Mouse (Mus musculus): ENCODE measurements around the gene 2010111I01Rik. TPM values are rescaled to one million over a fixed set of nuclear protein-coding genes. Genes with fewer than 3 reads are reported as not detected.

2010111I01Rik gene
- polyA plus RNA-seq, 1 experiment from 2014 or later, result 27.7 TPM

DNA sequence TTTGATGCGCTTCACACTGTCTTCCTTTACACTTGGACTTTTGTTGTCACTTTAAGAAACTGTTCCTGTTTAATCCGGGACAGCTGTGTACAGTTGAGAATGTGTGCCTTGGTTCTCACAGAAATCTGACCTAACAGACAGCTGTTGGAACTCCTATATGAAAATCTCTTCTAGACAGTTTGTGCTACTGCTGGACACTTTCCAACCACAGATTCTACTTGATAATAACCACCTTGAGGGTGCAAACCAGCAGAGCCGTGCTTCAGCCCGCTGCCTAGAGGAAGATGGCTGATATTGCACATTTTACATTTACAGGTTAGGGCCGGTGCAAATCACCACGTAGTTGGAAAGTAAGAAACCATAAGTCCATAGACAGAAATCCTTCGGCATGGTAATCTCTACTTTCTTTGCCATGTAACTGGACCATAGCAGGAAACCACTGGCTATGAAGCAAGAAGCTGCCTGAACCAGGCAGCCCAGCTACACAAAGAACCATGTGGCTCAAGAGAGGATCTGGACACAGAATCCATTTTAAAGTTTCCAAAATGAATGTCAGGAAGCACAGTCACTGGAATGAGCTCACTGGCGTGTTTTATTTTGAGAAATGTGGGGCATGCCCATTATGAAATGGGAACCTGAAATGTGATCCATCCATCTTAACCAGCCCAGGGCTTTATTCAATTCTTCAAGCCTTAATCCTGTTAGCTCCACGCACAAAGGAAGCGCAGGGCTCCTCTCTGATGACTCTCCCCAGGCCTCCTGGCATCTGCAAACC lies 148.1 kb downstream of the 2010111I01Rik start:
- no peaks in the 10 kb centered on the region for H3K9me3 ChIP-seq
- H3K27me3 ChIP-seq, result no peaks in the 10 kb centered on the region
- no peak for ATAC-seq (ENCODE audit: low FRiP score, low read depth)
- peaks cover 17% of the 10 kb centered on the region for H3K4me1 ChIP-seq (replicated peaks)
- no peak overlapping the region for H3K4me3 ChIP-seq
- no peak overlapping the region for H3K9ac ChIP-seq
- WGBS, result 58% methylated on average over 10 of the region's 10 CpGs
- H3K27ac ChIP-seq (replicated peaks), result peak overlapping the region; percentile 57
- no peaks in the 10 kb centered on the region for H3K36me3 ChIP-seq
- no peak overlapping the region for H3K4me2 ChIP-seq

DNA sequence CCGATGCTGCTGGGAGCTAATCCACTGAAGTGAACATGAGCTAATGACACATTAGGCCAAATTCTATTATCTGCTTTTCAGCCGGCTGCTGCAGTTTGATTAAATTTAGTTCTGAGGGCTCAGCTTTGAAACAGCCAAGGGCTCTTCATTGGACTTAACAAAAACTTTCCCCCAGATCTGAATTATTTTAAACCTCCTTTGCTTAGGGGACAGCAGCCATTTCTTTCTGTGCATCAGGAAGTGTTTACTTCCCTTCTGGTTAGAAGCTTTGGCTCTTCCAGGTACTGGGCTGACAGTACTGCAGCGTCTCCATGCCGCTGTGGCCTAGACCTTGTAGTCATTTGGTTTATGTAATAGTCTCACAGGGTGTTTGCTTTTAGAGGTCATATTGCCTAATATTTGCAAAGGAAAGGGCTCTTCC lies 149.2 kb downstream of the 2010111I01Rik start:
- H3K36me3 ChIP-seq, result no peaks in the 10 kb centered on the region
- WGBS, result 61% methylated on average over 4 of the region's 4 CpGs

DNA sequence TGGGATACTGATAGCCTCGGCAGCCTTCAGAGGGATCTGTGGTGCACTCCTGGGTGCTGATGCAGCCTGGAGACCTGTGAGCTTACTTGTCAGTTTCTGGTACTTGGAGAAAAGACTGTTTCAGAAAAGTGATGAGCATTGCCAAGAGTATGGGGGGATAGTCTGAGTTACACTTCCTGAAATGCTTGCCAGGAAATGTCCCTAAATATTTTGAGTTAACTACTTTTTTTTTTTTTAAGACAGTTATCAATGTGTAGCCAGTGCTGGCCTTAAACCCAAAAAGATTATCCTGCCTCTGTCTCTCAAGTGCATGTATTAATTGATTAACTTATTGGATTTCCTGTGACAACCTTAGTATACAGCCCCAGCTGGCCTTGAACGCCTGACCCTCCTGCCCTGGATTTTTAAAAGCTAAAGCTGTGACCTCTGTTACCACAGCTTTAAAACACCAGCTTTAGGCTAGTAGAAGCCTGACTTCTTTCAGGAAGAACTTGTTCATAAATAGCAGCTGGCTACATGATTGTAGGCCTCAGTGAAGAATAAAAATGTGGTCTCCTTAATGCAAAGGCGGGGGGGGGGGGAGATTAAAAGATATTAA lies 150.6 kb downstream of the 2010111I01Rik start:
- 88% methylated on average over 3 of the region's 3 CpGs for WGBS
- ATAC-seq (ENCODE audit: low FRiP score, low read depth), result no peak
- H3K36me3 ChIP-seq, result no peaks in the 10 kb centered on the region
- H3K4me1 ChIP-seq (replicated peaks), result peaks cover 17% of the 10 kb centered on the region
- H3K9me3 ChIP-seq, result no peaks in the 10 kb centered on the region
- H3K4me2 ChIP-seq, result no peak overlapping the region
- H3K27ac ChIP-seq (replicated peaks), result no peak overlapping the region
- H3K27me3 ChIP-seq, result no peaks in the 10 kb centered on the region
- H3K4me3 ChIP-seq, result no peak overlapping the region
- no peak overlapping the region for H3K9ac ChIP-seq

More for the DNA sequence above, 149.2 kb downstream of the 2010111I01Rik start:
- no peak overlapping the region for H3K4me2 ChIP-seq
- H3K9me3 ChIP-seq, result no peaks in the 10 kb centered on the region
- no peak overlapping the region for H3K4me3 ChIP-seq
- no peak for ATAC-seq (ENCODE audit: low FRiP score, low read depth)
- no peak overlapping the region for H3K9ac ChIP-seq
- H3K27me3 ChIP-seq, result no peaks in the 10 kb centered on the region
- peaks cover 17% of the 10 kb centered on the region for H3K4me1 ChIP-seq (replicated peaks)
- H3K27ac ChIP-seq (replicated peaks), result no peak overlapping the region

DNA sequence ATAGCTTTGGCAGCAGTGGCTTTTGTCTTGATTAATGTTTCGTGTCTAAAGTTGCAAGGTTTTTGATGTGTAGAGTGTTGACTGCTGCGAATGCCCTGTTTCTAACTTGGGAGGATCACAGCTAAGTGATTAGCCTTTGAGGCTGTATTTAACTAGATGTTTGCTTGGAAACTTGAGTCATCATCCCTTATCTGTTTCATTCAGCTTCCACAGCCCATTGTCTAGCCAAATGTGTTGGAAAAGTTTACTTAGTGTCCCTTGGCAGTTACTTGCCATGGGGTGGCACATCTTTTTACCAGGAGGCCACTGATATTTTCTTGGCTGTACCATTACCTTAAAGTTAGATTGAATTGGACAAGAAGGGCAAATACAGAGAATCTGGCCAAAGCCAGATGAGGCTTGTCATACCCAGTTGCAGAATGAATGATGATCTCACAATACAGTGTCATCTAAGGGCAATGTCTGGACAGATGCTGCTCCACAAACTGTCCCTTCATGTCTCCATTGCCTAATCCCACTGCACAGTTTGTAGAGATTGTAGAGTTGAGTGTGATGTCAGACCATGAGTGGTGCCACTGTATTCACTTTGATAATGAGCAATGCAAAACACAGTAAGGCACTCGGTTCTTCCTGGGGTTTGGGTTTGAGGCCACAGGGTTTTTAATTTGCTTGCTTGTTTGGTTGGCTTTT lies 152.9 kb downstream of the 2010111I01Rik start:
- H3K4me2 ChIP-seq, result no peak overlapping the region
- 86% methylated on average over 3 of the region's 3 CpGs for WGBS
- no peaks in the 10 kb centered on the region for H3K36me3 ChIP-seq
- no peaks in the 10 kb centered on the region for H3K9me3 ChIP-seq
- ATAC-seq (ENCODE audit: low FRiP score, low read depth), result no peak
- H3K27ac ChIP-seq (replicated peaks), result no peak overlapping the region
- no peak overlapping the region for H3K9ac ChIP-seq
- H3K27me3 ChIP-seq, result no peaks in the 10 kb centered on the region
- H3K4me3 ChIP-seq, result no peak overlapping the region
- peaks cover 11% of the 10 kb centered on the region for H3K4me1 ChIP-seq (replicated peaks)

DNA sequence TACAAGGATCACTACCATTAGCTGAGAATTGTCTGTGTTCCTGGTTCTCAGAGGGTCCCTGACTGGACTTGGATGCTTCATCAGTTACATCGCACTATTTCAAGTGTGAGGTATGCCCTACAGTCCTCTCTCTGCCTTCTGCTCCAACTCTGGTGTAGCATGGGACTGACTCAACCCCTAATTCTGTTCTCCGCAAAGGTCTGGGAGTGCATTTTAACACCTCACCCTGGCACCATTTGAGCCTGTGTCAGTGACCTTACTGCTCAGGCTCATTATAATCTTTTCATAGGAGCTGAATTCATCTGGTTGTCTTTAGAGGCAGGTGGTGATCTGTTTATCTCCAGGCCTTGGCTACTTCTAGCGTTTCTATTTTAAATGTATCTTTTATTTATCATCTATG lies 154.0 kb downstream of the 2010111I01Rik start:
- 95% methylated on average over 3 of the region's 3 CpGs for WGBS
- Histone ChIP-seq H3K36me3 (no peaks in the 10 kb centered on the region), H3K9ac (no peak overlapping the region), H3K27ac (replicated peaks) (no peak overlapping the region), H3K9me3 (no peaks in the 10 kb centered on the region), H3K27me3 (no peaks in the 10 kb centered on the region), H3K4me3 (no peak overlapping the region), H3K4me2 (no peak overlapping the region), H3K4me1 (replicated peaks) (peaks cover 4% of the 10 kb centered on the region; the same call in 1 of the 2 replicates)
- ATAC-seq (ENCODE audit: low FRiP score, low read depth), result no peak

DNA sequence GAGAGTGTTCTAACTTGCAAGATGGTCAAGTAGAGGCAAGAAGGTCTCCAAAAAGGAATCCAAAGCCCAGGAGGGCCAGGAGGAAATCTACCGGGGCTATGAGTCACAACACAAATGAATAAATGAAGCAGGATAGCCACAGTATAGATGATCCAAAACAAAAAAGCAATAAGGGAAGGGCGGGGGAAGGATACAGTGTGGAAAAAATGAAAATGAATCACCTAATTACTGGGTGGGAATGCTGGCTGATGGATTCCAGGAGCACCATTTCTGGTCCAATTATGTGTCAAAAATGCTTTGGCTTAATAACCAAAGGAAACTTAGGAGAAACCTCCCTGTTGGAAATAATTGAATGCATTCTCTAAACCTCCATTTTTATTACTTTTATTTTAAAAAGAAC lies 155.6 kb downstream of the 2010111I01Rik start:
- Histone ChIP-seq H3K27ac (replicated peaks) (no peak overlapping the region), H3K9me3 (no peaks in the 10 kb centered on the region), H3K9ac (no peak overlapping the region), H3K36me3 (no peaks in the 10 kb centered on the region), H3K27me3 (no peaks in the 10 kb centered on the region), H3K4me1 (replicated peaks) (no peaks in the 10 kb centered on the region), H3K4me2 (no peak overlapping the region), H3K4me3 (no peak overlapping the region)
- no peak for ATAC-seq (ENCODE audit: low FRiP score, low read depth)
- WGBS, result 83% methylated on average over 2 of the region's 2 CpGs

DNA sequence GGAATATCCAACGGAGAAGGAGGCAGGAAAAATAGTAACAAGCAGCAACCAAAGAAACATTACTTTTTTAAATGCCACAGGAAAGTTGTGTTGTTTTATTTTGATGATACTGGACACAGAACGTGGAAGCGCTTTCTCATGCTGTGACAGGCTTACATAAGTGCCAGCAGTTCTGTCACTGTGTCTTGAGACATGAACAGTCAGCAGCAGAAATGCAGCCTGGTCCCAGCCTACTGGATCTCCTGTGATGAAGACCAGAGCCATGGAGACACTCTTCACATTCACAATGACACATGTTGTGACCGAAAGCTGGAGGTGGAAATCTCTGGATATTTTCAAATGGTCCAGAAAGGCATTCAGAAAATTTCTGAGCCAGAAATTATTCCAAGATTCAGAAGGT lies 157.1 kb downstream of the 2010111I01Rik start:
- no peak overlapping the region for H3K27ac ChIP-seq (replicated peaks)
- no peaks in the 10 kb centered on the region for H3K27me3 ChIP-seq
- 83% methylated on average over 4 of the region's 4 CpGs for WGBS
- no peaks in the 10 kb centered on the region for H3K36me3 ChIP-seq
- no peaks in the 10 kb centered on the region for H3K9me3 ChIP-seq
- H3K4me3 ChIP-seq, result no peak overlapping the region
- no peak overlapping the region for H3K4me2 ChIP-seq
- H3K9ac ChIP-seq, result no peak overlapping the region
- no peak for ATAC-seq (ENCODE audit: low FRiP score, low read depth)
- H3K4me1 ChIP-seq (replicated peaks), result no peaks in the 10 kb centered on the region

DNA sequence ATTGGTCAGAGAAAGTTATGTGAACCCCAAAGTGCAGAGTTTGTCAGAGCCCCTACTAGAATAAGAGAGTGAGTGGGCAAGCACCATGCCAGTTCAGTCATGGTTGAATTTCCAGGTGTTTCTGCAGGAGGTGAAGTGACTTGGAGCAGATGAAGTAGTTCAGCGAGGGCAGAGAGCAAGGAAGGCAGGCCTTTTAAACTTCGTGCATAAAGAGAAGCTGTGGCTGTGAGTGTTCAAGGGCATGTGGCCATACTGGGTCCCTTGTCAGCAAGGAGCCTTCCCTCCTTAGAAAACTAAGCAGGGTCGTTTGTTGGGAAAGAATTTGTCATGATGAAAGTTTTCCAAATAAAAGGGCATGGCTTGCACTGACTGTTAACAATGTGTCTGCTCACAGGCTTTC lies 161.5 kb downstream of the 2010111I01Rik start:
- no peak overlapping the region for H3K4me3 ChIP-seq
- no peak for ATAC-seq (ENCODE audit: low FRiP score, low read depth)
- no peak overlapping the region for H3K27ac ChIP-seq (replicated peaks)
- H3K9me3 ChIP-seq, result peaks cover 8% of the 10 kb centered on the region
- H3K27me3 ChIP-seq, result no peaks in the 10 kb centered on the region
- WGBS, result 58% methylated on average over 3 of the region's 3 CpGs
- no peaks in the 10 kb centered on the region for H3K36me3 ChIP-seq
- no peak overlapping the region for H3K9ac ChIP-seq
- H3K4me2 ChIP-seq, result no peak overlapping the region
- H3K4me1 ChIP-seq (replicated peaks), result no peaks in the 10 kb centered on the region

DNA sequence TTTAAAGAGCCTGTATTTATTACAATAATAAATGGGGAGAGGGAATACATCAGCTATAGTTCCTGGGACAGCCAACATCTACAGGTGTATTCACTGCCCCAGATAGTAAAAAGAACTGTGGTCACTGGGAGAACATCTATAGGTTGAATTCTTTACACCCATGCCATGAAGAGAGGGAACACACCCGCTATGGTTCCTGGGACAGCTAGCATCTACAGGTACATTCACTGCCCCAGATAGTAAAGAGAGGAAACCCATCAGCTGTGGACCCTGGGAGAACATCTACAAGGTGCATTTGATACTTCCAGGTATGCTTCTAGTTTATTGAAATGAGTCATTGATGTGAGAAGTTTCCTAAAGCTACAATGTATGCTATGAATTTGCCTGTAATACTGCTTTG lies 162.8 kb downstream of the 2010111I01Rik start:
- Histone ChIP-seq H3K4me3 (no peak overlapping the region), H3K9ac (no peak overlapping the region), H3K27me3 (no peaks in the 10 kb centered on the region), H3K27ac (replicated peaks) (no peak overlapping the region), H3K9me3 (peaks cover 8% of the 10 kb centered on the region), H3K4me1 (replicated peaks) (no peaks in the 10 kb centered on the region), H3K4me2 (no peak overlapping the region), H3K36me3 (no peaks in the 10 kb centered on the region)
- 94% methylated on average over 1 of the region's 1 CpGs for WGBS
- no peak for ATAC-seq (ENCODE audit: low FRiP score, low read depth)

DNA sequence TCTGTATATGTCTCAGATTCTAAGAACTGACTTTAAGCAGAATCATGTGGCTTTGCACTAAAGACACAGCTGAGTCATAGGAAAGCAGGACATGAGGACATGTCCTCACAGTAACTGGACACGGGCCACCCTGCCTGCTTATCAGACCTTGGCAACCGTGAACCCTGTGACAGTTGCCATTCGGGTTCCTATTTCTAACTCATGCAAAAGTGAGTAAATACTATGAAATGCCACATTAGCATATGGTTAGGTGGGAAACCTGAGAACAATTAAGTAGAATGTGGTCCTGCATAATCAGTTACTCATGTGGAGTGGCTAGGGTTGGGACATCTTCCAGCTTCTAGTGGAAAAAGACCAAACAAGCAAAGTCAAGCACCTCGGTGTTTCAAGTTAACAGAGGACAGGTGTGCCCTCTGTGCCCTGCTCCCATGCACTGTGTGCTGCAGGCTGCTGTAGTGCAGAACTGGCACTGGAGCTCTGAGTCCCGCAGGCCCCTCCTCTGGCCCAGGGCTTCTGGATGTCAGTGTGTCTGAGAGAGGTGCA lies 170.3 kb downstream of the 2010111I01Rik start:
- WGBS, result 81% methylated on average over 5 of the region's 5 CpGs
- Histone ChIP-seq H3K9me3 (no peaks in the 10 kb centered on the region), H3K4me3 (no peak overlapping the region), H3K4me1 (replicated peaks) (no peaks in the 10 kb centered on the region), H3K9ac (no peak overlapping the region), H3K27me3 (no peaks in the 10 kb centered on the region), H3K36me3 (no peaks in the 10 kb centered on the region), H3K27ac (replicated peaks) (no peak overlapping the region), H3K4me2 (no peak overlapping the region)
- no peak for ATAC-seq (ENCODE audit: low FRiP score, low read depth)

DNA sequence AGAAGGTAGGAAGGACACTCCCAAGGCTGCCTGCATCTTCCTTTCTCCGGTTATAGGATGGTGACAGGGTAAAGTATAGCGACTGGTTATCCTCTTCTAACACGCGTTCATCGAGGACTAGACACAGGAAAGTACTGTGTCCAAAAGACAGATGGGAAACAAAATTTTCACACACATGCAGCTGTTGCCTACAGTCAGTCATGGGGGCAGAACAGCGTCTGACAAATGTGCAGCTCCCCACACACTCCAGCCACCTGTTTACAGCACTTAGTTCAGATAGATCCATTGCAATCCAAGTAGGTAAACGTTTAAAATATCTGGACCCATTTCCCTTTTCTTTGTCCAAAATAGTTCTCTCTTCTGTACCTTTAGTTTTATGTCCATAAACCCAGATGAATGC lies 171.3 kb downstream of the 2010111I01Rik start:
- no peak overlapping the region for H3K4me3 ChIP-seq
- no peak for ATAC-seq (ENCODE audit: low FRiP score, low read depth)
- WGBS, result 94% methylated on average over 7 of the region's 7 CpGs
- no peaks in the 10 kb centered on the region for H3K36me3 ChIP-seq
- H3K4me2 ChIP-seq, result no peak overlapping the region
- no peaks in the 10 kb centered on the region for H3K9me3 ChIP-seq
- no peaks in the 10 kb centered on the region for H3K4me1 ChIP-seq (replicated peaks)
- no peak overlapping the region for H3K9ac ChIP-seq
- no peaks in the 10 kb centered on the region for H3K27me3 ChIP-seq
- no peak overlapping the region for H3K27ac ChIP-seq (replicated peaks)

DNA sequence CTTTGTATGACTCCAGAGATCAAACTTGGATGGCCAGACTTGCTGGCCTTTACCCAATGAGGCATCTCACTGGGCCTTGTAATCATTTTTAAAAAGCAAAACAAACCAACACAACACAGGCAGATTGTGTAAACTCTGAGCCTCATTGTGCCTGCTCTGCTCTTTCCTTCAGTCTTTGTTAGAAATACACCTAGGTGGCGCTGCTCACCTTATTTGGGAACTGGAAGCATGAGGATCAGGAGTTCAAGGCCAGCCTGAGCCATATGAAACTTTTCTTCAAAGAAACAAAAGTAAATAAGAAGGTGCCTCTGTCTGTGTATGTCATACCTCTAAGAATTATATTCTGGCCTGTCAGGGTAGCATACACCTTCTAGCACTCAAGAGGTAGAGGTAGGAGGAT lies 172.1 kb downstream of the 2010111I01Rik start:
- H3K9ac ChIP-seq, result no peak overlapping the region
- no peaks in the 10 kb centered on the region for H3K4me1 ChIP-seq (replicated peaks)
- no peak overlapping the region for H3K27ac ChIP-seq (replicated peaks)
- no peaks in the 10 kb centered on the region for H3K36me3 ChIP-seq
- 81% methylated on average over 1 of the region's 1 CpGs for WGBS
- no peak overlapping the region for H3K4me3 ChIP-seq
- H3K9me3 ChIP-seq, result no peaks in the 10 kb centered on the region
- no peaks in the 10 kb centered on the region for H3K27me3 ChIP-seq
- H3K4me2 ChIP-seq, result no peak overlapping the region
- no peak for ATAC-seq (ENCODE audit: low FRiP score, low read depth)

Data from hindbrain, embryonic 15.5 days (tissue).